Mouse (Mus musculus): ENCODE data around the gene Usp35.

DNA sequence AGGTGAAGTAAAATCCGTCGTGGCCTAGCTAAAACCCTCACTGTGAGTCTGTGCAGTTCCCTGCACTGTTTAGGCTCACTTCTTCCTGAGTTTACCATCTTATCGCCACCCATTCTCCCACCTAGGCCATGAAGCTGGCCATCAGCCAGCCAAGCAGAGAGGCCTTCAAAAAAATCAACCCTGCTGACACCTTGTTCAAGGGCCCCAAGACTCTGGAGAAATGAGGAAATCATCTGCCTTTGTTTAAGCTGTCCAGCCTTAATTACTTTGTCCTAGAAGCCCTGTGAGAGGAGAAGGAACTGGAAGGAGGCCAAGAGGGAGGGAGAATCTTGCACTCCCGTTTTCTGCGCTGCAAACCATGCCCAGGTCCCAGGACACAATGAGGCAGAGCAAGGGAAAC is 24.4 kb upstream of the Usp35 start:
- TF ChIP-seq CTCF (IDR thresholded peaks at IDR 0.05; ENCODE audit: low read depth, low read length) (no peak), POLR2A (IDR thresholded peaks at IDR 0.05; ENCODE audit: extremely low read depth, insufficient read depth, low read length) (no peak)

Data from liver, adult 2 months (tissue).